Mouse (Mus musculus) brain, adult 2 months (tissue): ENCODE results near the gene Gars.

ENCODE experiments used
- DNase-seq: peaks from one replicate; pipeline ENCODE4 v3.0.0; 2011; ENCODE audit warnings: low read depth, low spot score

Gars gene

DNA sequence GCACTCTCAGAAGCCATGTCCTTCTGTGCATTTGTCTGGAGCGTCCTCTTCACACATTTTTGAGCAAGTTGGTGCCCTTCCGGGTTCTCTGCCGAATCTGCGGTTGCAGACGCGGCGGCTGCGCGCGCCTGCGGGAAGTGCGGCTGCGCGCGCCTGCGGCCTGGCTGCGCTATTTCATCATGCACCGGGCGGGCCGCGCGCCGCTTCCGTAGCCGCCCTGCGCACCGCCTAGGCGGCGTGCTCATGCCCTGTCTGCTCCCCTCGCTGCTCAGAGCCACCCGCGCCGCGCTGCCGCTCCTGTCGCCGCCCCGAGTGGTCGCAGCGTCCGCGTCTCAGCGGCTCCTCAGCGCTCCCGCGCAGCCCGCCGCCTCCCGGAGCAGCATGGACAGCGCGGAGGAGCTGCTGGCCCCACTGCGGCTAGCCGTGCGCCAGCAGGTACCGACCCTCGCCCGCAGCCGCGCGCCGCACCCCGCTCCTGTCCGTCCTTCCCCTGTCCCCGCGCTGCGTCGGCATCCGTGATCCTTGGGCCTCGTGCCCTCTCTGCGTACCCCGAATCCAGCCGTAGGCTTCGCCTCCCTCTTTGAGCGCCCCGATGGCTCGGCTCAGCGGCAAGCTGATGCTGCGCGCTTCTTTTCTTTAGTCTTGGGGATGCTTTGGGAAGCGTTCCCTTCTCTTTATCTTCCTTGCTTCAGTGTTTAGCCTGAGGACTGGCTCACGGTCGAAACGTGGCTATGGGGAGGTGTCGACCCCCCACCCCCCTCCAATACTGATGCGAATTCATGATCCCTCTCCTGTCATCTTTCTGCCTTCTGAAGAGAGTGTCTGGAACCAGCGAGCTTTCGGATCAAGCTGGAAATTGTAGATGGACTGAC is at the start of gene Gars:
Gene Gars, plus strand, starts transcription at position 209 of the 872 bp plus-strand sequence.
- peak; percentile 97 for DNase-seq

DNA sequence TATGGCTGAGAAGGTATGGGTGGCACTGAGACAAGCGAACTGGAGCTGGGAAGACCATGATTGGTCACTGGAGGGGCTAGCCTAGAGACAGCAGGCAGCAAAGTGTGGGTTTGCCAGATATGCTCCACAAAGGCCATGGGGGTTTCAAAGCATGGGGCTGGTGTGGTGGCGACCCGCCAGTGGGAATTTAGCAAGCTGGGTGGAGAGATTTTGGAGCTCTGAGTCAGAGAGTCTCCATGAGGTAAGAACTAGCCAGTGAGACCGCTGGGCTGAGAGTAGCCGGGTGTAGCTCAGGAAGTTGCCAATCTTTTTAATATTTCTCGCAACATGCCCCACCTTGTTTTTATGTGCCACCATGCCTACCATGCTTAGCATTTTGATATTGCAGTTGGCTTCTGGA is 49.7 kb upstream of the Gars start:
- DNase-seq, result no peak

DNA sequence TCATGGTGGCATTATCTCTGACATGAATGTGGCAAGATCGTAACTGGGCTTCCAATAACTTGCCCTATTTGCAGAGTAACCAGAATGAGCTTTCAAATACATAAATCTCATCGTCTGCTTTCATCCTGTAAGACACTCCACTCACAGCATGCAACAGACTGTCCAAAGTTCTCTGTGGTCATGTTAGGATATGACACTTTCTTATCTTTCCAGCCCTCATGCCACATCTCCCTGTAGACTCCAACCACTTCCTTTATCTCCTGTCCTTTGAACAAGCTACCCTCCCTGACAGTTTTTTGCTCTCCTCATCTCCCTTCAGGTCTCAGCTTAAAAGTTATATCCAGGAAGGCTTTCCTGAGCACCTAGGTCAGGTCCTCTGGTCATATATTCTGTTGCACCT is 46.6 kb upstream of the Gars start:
- no peak for DNase-seq

DNA sequence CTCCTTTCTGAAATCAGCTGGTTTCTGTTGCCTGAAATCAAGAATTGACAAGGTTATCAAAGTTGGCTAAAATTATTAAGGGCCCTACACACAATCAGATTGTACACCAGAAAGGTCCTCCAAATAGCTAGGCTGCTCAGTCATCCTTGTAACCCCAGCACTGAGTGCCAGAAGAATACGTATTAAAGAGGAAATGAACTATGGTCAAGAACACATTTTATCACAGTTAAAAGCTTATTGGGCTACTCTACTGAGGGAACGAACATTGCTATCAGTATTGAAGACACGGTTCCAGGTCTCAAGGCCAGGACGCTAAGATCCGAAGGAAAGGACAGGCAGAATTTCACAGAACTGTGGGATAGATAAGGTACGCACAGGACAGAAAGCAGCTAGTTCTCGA is 45.7 kb upstream of the Gars start:
- DNase-seq, result no peak

DNA sequence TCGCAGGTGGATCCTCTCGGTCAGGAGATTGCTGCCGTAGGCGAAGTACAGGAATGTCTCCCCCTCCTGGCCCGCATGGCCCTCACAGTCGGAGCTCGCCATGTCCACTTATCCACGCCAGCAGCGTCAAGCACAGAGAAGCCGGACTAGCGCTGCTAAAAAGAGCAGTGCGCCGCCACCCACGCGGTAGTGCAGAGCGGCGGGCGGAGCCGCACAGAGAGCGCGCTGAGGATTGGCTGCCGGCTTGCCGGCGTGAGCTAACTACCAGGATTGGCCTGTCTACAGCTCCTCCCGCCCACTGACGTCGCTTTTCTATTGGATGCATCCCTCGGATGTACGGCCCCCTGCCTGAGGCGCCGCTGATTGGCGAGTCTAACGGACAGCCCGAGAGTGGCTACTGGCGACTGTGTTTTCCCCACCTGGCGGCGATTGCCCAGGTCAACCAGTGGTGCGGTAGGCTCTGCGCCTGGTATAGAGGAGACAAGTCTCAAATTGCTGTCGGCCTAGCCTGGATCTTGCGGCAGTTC is 45.0 kb upstream of the Gars start, which contains the start of gene Ggct:
Gene Ggct, minus strand, starts transcription at position 217 of the 527 bp plus-strand sequence.
- DNase-seq, result peak; percentile 100

DNA sequence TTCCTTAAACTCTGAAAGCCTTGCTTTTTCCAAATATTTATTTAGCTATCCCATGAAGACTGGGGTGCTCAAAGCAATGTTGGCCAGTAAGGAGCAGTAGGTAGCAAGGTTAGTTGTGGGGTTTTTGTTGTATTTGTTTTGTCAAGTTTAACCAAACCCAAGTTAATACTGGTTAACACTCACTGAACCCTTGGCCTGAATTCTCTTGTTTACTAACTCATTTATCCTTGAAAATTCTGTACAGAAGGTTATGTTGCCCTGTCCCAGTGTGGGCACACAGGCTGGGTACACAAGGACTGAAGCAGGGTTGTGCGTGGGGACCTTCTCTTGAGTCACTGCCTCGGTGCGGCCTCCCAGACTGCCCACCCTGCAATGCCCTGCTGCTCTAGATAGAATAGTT is 41.4 kb upstream of the Gars start:
- DNase-seq, result no peak

DNA sequence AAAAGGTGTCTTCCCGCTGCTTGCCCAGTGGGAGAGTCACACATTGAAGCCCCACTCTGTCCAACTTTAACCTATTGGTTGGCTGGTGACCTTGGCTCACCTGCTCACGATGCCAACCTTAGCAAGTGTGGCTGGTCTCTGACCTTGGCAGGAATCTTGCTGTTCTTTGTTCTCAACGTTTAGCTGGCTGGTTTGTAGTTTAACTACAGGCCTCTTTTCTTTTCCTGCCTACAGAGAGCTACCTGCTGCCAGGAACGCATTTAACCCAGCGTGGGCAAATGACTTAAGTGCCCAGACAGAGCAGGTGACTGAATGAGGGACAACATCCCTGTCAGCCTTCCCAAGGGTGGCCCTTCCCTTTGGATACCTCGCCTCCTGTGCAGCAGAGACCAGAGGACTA is 40.1 kb upstream of the Gars start:
- DNase-seq, result no peak

DNA sequence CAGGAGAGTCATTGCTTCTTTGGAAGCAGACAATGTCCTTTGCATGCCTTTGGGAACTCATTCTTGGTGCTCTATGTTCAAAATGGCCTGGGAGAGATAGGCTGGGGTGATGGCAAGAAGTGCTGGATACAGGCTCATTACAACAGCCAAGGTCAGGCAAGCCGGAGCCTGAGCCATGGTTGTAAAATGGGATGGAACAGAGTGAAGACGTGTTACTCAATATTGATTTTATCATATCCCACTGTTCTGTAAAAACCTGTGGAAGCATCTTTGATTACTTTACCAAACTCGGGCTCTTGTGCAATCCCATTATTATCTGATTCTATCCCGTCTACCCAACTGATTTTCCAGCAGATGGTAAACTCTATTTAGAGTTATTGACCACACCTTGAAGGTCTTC is 36.5 kb upstream of the Gars start:
- no peak for DNase-seq

DNA sequence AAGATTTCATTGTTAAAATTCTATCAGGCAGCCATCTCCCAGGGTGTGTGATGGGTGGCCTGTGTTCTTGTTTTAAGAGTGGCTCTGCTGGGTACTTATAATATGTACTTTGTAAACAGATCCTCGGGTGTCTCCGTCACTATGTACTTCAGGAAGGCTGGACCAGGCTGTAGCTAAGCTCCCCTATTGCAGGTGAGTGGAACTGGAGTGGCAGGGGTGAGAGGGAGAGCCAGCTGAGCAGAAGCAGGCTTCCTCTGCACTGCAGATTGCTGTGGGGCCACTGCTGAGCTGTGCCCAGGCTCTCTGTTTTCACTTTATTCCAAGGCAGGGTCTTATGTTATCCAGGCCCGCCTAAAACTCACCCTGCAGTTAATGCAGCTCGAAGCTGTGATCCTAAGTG is 35.4 kb upstream of the Gars start:
- DNase-seq, result no peak

DNA sequence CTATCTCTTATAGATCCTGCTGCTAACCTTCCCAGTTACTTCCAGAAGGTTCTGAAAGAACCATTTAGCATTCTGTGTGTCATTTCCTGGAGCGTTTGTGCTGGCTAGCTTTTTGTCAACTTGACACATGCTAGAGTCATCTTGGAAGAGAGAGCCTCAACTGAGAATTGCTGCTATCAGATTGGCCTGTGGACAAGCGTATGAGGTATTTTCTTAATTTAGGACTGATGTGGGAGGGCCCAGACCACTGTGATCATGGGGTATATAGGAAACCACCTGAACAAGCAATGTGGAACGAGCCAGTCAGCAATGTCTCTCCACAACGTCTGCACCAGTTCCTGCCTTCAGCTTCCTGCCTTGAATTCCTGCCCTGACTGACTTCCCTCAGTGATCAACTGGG is 34.2 kb upstream of the Gars start:
- no peak for DNase-seq

DNA sequence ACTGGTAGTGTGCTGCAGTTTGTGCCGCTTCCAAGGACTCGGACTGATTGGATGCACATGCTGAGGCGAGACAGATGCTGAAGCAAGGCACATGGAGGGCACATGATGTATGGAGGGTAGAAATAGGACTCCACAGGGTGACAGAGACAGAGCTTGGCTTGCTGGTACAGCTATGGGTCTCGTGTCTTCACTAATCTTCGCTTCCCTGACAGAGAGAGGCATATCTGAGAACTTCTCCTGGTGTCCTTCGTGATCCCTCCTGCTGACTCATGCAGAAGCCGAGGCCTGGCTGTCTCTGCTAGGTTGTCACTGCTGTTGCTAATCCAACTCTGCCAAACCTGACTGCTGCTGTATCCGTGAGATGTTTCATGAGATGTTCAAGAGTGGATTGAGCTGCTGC is 29.4 kb upstream of the Gars start:
- no peak for DNase-seq

DNA sequence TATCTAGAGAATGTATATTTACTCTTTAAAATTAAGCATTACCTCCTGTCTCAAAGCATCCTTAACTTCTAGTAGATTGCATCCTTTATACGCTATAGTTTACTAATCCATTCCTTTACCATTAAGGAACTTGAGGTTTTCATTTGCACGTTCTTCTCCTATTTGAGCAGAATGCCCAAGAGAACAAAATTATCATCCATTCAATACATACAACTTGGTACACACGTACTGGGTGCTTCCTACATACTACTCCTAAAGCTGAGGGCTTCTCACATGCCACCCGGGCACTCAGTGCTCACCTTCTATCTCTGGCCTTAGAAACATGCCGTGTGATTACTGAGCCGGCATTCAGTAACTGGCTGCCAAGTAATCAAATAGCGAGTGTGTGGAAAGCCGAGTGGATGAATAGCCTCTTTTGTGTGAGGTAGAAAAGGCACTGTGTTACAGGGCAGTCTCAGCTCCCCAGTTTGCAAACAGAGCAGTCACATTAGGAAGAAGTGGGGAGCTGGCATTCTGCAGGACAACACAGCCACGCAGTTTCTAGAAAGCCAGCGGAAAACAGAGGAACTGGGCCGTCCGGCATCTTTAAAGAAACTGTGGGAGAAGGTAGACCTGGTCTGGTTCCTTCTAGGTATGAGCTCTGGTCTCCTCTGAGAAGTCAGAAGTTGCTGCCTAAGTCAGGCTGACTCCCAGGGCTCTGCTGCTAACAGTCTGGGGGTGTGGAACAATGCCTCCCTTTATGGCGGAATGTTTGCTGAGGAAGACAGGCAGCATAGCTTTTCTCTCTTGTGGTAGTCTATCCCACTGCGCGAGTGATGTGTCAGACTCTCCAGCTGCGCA is 28.2 kb upstream of the Gars start:
- DNase-seq, result peak; percentile 88

DNA sequence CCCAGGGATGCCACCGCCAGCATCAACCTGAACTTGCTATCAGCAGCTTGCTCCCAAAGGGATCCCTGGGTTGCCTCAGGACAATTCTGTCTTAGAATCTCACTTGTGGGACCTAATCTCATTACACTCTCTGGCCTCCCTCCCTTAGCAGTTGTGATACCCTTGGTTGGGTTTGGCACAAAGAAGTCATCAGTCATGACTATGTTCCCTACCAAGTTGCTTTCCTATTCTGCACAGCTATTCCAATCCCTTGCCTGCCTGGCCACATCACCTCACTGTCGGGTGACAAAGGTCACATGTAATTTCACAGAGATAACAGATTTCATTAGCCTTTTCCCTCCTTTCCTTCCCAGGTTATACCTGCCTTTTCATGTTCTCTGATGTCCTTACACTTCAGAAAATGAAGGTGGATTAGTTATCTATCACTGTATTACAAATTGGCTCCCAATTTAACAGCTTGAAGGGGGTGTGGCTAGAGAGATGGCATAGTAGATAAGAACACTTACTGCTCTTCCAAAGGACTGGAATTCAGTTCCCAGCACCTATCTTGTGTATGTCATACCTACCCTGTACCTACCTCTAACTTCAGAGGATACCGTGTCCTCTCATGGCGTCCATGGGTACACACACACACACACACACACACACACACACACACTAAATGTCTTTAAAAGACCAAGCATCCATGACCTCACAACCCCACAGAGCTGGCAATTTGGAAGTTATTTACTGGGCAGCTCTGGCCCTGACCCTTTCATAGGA is 27.3 kb upstream of the Gars start:
- DNase-seq, result no peak

DNA sequence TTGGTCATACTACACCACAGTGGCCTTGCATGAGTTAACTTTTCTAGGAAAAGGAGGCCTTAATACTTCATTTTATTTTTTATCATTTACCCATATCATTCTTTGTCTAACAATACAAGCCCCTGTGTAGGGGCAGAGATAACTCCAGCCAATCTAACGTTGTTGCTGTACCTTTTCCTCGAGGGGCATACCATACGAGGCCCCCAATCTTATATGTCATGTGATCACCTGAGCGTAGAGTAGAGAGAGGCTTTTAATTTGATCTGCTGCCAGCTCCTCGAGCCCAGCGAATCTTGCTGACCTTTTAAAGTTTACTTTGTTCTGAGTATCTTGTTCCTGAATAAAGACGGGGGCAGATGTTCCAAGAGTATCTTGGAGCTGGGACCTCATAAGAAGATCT is 25.3 kb upstream of the Gars start:
- no peak for DNase-seq

DNA sequence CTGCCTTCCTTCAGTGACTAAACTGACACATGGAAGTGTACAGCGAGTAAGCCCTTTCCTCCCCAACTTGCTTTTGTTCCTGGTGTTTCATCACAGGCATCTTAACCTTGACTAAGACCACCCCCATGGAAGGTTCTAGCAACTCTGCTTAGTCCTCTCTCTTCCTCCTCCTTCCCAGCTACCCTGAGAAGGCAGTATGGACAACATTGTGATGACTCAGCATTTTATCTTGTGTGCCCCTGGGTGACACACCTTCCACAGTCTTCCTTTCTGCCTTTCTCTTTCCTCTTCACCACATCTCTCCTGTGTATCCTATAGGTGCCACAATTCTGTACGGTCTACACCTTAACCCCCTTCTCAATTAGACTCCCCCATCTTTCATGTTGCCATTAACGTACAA is 23.6 kb upstream of the Gars start:
- DNase-seq, result no peak

DNA sequence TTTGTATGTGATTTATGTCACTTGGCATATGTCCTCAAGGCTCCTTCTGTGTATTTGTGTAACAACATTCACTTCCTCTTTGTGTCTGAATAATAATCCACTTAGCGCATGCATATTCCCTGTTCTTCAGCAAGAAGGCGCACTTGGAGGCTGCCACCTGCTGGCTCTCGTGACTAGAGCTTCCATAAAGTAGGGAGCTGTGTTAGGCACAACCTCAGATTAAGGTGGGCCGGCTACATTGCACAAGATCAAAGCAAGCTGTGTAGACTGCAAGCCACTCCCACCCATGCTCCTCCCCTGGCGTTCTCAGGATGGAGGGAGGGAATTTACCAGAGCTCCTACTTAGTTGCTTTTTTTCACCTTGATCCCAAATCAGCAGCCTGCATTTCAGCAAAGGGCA is 21.6 kb upstream of the Gars start:
- peak; percentile 83 for DNase-seq

DNA sequence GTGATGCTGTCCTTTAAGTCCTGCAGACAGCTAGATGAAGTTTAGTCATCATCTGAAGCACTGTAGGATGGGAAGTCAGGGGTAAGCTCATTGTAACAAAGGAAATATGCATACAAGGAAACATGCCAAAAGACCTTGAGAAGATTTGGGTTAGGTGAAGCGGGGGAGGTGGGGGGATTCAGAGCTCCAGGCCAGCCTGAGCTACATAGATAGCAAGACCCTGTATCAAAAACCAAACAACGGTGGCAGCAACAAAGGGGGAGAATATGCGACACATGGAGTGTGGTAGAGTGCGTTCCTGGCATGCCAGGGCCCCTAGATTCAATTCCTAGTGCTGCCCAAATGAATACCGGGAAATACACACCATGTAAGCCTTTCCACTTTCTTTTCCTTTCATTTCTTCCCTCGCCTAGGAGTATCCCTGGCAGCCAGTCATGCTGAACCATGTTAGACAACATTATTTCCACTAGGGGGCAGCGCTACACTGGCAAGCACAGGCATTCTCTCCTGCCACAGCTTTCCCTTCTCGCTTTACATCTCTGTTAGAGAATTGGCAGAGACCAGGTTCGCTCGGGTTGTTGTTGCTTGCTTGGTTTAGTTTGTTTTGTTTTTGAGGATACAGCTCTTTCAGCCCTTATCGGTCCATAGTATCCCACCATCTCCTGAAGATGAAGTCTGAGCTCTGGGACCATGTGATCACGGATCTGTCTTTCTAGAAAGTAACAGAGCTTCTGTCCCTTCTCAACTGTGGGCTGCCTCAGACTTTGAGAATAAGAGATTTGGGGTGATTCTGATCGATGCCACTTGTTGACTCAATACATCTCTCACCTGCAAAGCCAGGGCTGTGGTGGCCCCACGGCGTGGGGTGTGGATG is 20.9 kb upstream of the Gars start:
- peak; percentile 92 for DNase-seq

DNA sequence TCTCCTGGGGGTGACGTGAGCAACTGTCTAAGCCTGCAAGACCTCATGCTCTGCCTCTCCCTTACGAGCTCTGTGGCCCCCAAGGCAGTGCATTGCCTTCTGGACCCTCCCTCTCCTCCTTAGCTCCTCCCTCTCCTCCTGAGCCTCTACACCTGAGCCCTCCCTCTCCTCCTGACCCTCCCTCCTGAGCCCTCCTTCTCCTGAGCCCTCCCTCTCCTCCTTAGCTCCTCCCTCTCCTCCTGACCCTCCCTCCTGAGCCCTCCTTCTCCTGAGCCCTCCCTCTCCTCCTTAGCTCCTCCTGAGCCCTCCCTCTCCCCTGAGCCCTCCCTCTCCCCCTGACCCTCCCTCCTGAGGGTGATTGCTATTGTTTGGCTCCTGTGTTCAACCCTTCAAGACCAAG is 19.4 kb upstream of the Gars start:
- no peak for DNase-seq

DNA sequence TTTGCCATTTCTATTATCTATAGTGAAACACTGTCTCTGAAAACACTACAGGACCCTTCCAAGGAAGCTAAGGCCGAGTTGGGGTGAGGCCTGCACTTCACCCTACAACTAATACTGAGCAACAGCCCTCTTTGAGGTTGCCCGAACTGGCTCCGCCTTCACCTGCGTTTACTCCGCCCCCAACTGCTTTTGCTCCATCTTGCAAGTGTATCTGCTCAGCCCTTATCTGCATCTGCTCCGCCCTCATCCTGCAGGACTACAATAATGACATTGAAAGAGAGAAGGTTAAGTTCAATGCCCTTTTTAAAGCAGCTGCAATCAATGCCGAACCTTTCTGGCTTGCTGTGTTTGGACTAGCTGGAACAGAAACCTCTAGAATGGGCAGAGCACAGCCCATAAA is 16.0 kb upstream of the Gars start:
- DNase-seq, result no peak

DNA sequence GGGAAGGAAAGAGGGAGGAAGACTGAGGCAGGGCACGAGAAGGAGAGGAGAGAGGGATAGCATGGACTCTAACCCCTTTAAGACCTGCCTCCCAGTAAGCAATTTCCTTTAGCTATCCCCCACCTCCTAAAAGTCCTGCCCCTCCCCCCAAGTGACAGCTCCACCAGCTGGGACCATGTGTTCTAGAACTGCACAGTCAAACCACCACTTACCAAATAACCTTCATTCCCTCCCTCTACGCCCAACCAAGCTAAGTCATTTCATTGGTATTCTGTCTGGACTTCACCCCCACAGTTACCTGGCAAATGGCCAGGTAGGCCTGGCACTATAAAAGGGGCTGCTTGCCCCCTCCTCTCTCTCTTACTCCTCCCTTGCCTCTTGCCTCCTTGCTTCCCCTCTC is 10.2 kb upstream of the Gars start:
- no peak for DNase-seq

DNA sequence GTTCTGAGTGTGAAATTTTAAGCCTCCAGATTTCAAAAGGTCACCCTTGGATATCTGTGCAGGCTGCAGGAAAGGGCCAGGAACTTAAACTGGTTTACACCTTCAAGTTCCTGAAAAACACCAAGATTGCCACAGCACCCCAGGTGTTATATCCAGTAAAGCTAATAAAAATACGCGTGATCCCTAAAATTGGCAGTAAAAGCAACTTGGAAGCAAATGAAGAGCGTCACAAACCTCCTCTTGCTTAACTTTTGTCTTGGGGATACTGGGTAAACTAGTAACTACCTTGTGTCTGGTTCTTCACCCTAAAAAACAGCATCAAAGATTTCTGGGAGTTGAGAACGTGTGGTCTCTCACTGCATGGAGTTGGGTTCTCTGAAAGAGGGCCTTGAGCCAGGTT is 1.1 kb upstream of the Gars start:
- no peak for DNase-seq
